Mouse (Mus musculus): ENCODE measurements around the gene Strn3. TPM values are rescaled to one million over a fixed set of nuclear protein-coding genes. Genes with fewer than 3 reads are reported as not detected.
"Not testable (repeated sequence)": the region's sequence is repeated elsewhere in the genome, so short reads cannot be mapped to it uniquely, and the experiment has no call there.

Strn3 gene
- polyA plus RNA-seq, 1 experiment from 2014 or later, result 34.4 TPM

GRCm38 (mm10) chr12:51593229-51594029, 98.3 kb downstream of the Strn3 start, which contains the start of gene Coch:
TSS of gene Coch (plus strand) at chr12:51593341.
- Histone ChIP-seq H3K9me3 (replicated peaks) (no peaks in the 10 kb centered on the region), H3K4me3 (replicated peaks) (peak within 1 kb of the TSS; percentile 82), H3K4me2 (peak within 1 kb of the TSS; percentile 99), H3K4me1 (peaks cover 21% of the 10 kb centered on the region), H3K36me3 (no peaks in the 10 kb centered on the region), H3K9ac (replicated peaks) (peak within 1 kb of the TSS; percentile 65), H3K27ac (replicated peaks) (no peak within 1 kb of the TSS), H3K27me3 (replicated peaks) (peaks cover 26% of the 10 kb centered on the region)
- under 1% methylated on average over 76 of the region's 79 CpGs for WGBS
- peak; percentile 92 for ATAC-seq (ENCODE audit: low FRiP score)

DNA sequence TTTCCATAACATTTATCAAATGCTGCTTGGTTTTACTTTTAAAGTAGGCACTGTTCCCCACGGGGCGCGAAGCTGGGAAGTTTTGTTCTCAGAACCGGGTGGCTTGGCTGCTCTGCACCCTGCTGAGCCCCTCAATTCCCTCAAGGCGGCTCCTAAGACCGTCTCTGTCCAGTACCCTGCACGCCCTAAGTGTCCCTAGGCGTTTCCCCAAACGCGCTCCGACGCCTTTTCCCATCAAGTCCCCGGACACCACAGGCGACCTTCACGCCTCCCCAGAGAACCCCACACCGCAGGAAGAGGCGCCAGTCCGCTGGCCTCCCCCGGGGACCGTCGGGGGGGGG, 98.8 kb downstream of the Strn3 start:
- 2% methylated on average over 15 of the region's 21 CpGs for WGBS
- peaks cover 21% of the 10 kb centered on the region for H3K4me1 ChIP-seq
- no peaks in the 10 kb centered on the region for H3K36me3 ChIP-seq
- H3K9ac ChIP-seq (replicated peaks), result peak overlapping the region; percentile 65
- ATAC-seq (ENCODE audit: low FRiP score), result peak; percentile 60
- peak overlapping the region; percentile 99 for H3K4me2 ChIP-seq
- H3K9me3 ChIP-seq (replicated peaks), result no peaks in the 10 kb centered on the region
- H3K27ac ChIP-seq (replicated peaks), result no peak overlapping the region
- peaks cover 26% of the 10 kb centered on the region for H3K27me3 ChIP-seq (replicated peaks)
- H3K4me3 ChIP-seq (replicated peaks), result peak overlapping the region; percentile 82

GRCm38 (mm10) chr12:51591921-51592320, 99.8 kb downstream of the Strn3 start:
- H3K4me2 ChIP-seq, result no peak overlapping the region
- H3K27ac ChIP-seq (replicated peaks), result no peak overlapping the region
- H3K4me1 ChIP-seq, result peaks cover 21% of the 10 kb centered on the region
- H3K36me3 ChIP-seq, result no peaks in the 10 kb centered on the region
- H3K4me3 ChIP-seq (replicated peaks), result no peak overlapping the region
- H3K9ac ChIP-seq (replicated peaks), result no peak overlapping the region
- H3K9me3 ChIP-seq (replicated peaks), result no peaks in the 10 kb centered on the region
- ATAC-seq (ENCODE audit: low FRiP score), result no peak
- 67% methylated on average over 8 of the region's 8 CpGs for WGBS
- peaks cover 26% of the 10 kb centered on the region for H3K27me3 ChIP-seq (replicated peaks)

DNA sequence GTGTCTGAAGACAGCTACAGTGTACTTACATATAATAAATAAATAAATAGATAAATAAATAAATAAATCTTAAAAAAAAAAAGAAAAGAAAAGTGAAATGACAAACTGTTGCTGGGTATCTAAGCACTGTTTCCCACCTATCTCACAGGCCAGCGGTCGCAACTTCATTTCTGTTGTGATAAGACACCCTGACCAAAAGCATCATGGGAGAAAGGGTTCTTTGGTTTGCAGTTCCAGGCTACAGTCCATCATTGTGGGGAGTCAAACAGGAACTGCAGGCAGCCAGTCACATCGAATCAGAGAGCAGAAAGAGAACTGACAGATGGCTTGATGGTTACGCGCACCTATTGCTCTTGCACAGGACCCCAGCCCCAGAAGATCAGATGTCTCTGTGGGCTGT, 102.4 kb downstream of the Strn3 start:
- H3K27ac ChIP-seq (replicated peaks), result no peak overlapping the region
- H3K4me3 ChIP-seq (replicated peaks), result no peak overlapping the region
- H3K9ac ChIP-seq (replicated peaks), result no peak overlapping the region
- H3K27me3 ChIP-seq (replicated peaks), result peaks cover 13% of the 10 kb centered on the region
- no peak overlapping the region for H3K4me2 ChIP-seq
- 91% methylated on average over 5 of the region's 5 CpGs for WGBS
- H3K4me1 ChIP-seq, result peaks cover 16% of the 10 kb centered on the region
- ATAC-seq (ENCODE audit: low FRiP score), result no peak
- no peaks in the 10 kb centered on the region for H3K36me3 ChIP-seq
- H3K9me3 ChIP-seq (replicated peaks), result peaks cover 4% of the 10 kb centered on the region; the same call in 1 of the 2 replicates

- not testable (repeated sequence) for H3K36me3 ChIP-seq; H3K4me1 ChIP-seq; H3K4me2 ChIP-seq; H3K9ac ChIP-seq (replicated peaks); ATAC-seq (ENCODE audit: low FRiP score); H3K9me3 ChIP-seq (replicated peaks); H3K4me3 ChIP-seq (replicated peaks); H3K27ac ChIP-seq (replicated peaks); H3K27me3 ChIP-seq (replicated peaks)
- WGBS, result 94% methylated on average over 2 of the region's 2 CpGs
Measured at GRCm38 (mm10) chr12:51577816-51578215, 113.9 kb downstream of the Strn3 start.

GRCm38 (mm10) chr12:51572651-51573050, 119.0 kb downstream of the Strn3 start:
- ATAC-seq (ENCODE audit: low FRiP score), result no peak
- 89% methylated on average over 4 of the region's 4 CpGs for WGBS
- H3K9ac ChIP-seq (replicated peaks), result no peak overlapping the region
- no peaks in the 10 kb centered on the region for H3K4me1 ChIP-seq
- H3K36me3 ChIP-seq, result no peaks in the 10 kb centered on the region
- H3K4me3 ChIP-seq (replicated peaks), result no peak overlapping the region
- H3K4me2 ChIP-seq, result no peak overlapping the region
- H3K27ac ChIP-seq (replicated peaks), result no peak overlapping the region
- H3K27me3 ChIP-seq (replicated peaks), result no peaks in the 10 kb centered on the region
- H3K9me3 ChIP-seq (replicated peaks), result no peaks in the 10 kb centered on the region

DNA sequence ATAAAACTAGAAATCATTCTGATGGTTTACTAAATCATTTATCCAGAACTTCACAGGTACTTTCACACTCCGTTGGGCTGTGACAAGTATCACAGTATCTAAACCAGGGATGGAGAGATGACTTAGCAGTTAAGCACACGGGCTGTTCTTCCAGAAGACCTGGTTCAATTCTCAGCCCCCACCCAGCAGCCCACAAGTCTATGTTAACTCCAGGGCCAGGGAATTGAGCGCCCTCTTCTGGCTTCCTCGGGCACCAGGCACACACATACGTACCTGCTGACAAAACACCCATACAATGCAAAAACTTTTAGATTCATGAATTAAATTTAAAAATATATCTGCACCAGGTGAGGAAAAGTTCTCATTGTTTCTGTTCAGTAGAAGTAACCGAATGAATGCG, 121.8 kb downstream of the Strn3 start:
- H3K4me3 ChIP-seq (replicated peaks), result no peak overlapping the region
- no peaks in the 10 kb centered on the region for H3K9me3 ChIP-seq (replicated peaks)
- no peak overlapping the region for H3K27ac ChIP-seq (replicated peaks)
- no peak overlapping the region for H3K4me2 ChIP-seq
- H3K4me1 ChIP-seq, result no peaks in the 10 kb centered on the region
- H3K9ac ChIP-seq (replicated peaks), result no peak overlapping the region
- H3K36me3 ChIP-seq, result no peaks in the 10 kb centered on the region
- 71% methylated on average over 7 of the region's 7 CpGs for WGBS
- no peak; the same call in 1 of the 2 replicates for ATAC-seq (ENCODE audit: low FRiP score)
- no peaks in the 10 kb centered on the region for H3K27me3 ChIP-seq (replicated peaks)

DNA sequence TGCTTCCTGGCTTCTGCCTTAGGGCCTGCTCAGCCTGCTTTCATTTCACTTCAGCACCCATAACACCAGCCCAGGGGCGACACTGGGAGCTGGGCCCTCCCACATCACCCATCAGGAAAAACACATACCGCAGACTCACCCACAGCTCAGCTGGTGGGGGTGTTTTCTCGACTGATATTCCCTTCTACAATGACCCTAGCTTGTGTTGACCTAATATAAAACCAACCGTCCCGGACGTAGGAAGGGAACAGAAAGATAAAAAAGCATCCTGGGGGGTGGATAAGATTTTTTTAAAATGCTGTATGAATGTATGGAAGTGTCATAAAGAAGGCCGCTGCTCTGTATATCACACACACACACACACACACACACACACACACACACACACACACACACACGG, 122.2 kb downstream of the Strn3 start:
- no peaks in the 10 kb centered on the region for H3K36me3 ChIP-seq
- no peaks in the 10 kb centered on the region for H3K9me3 ChIP-seq (replicated peaks)
- 85% methylated on average over 8 of the region's 8 CpGs for WGBS
- H3K4me2 ChIP-seq, result no peak overlapping the region
- H3K4me3 ChIP-seq (replicated peaks), result no peak overlapping the region
- no peaks in the 10 kb centered on the region for H3K4me1 ChIP-seq
- no peak for ATAC-seq (ENCODE audit: low FRiP score)
- H3K27ac ChIP-seq (replicated peaks), result no peak overlapping the region
- H3K27me3 ChIP-seq (replicated peaks), result no peaks in the 10 kb centered on the region
- no peak overlapping the region for H3K9ac ChIP-seq (replicated peaks)

GRCm38 (mm10) chr12:51567225-51567624, 124.5 kb downstream of the Strn3 start:
- Histone ChIP-seq H3K27ac (replicated peaks) (no peak overlapping the region), H3K27me3 (replicated peaks) (no peaks in the 10 kb centered on the region), H3K9ac (replicated peaks) (no peak overlapping the region), H3K4me1 (no peaks in the 10 kb centered on the region), H3K4me3 (replicated peaks) (no peak overlapping the region), H3K36me3 (no peaks in the 10 kb centered on the region), H3K9me3 (replicated peaks) (no peaks in the 10 kb centered on the region), H3K4me2 (no peak overlapping the region)
- 87% methylated on average over 7 of the region's 7 CpGs for WGBS
- no peak for ATAC-seq (ENCODE audit: low FRiP score)

- Histone ChIP-seq H3K36me3 (no peaks in the 10 kb centered on the region), H3K4me1 (no peaks in the 10 kb centered on the region), H3K4me3 (replicated peaks) (no peak overlapping the region), H3K4me2 (no peak overlapping the region), H3K9ac (replicated peaks) (no peak overlapping the region), H3K9me3 (replicated peaks) (no peaks in the 10 kb centered on the region), H3K27me3 (replicated peaks) (no peaks in the 10 kb centered on the region), H3K27ac (replicated peaks) (no peak overlapping the region)
- no peak for ATAC-seq (ENCODE audit: low FRiP score)
- WGBS, result 17% methylated on average over 9 of the region's 9 CpGs
Measured at GRCm38 (mm10) chr12:51561416-51561815, 130.3 kb downstream of the Strn3 start.
